Mouse (Mus musculus): ENCODE data around the gene Scn4b.

Gene Scn4b

GRCm38 (mm10) chr9:45138191-45139032 lies at the start of gene Scn4b:
TSS of gene Scn4b (plus strand) at chr9:45138395.
- peak; percentile 43 for DNase-seq (ENCODE audit: low spot score)

- no peak for DNase-seq (ENCODE audit: low spot score)
These were observed 47.4 kb upstream of the Scn4b start for GRCm38 (mm10) chr9:45090811-45091210.

GRCm38 (mm10) chr9:45092641-45093040 lies 45.6 kb upstream of the Scn4b start:
- DNase-seq (ENCODE audit: low spot score) = no peak

GRCm38 (mm10) chr9:45095149-45095937 lies 42.9 kb upstream of the Scn4b start:
- no peak for DNase-seq (ENCODE audit: low spot score)

- DNase-seq (ENCODE audit: low spot score) = no peak
These were observed 40.3 kb upstream of the Scn4b start for GRCm38 (mm10) chr9:45097877-45098276.

- no peak for DNase-seq (ENCODE audit: low spot score)
These were observed 39.8 kb upstream of the Scn4b start for GRCm38 (mm10) chr9:45098426-45098825.

GRCm38 (mm10) chr9:45102528-45102927 lies 35.7 kb upstream of the Scn4b start:
- DNase-seq (ENCODE audit: low spot score) = no peak

- DNase-seq (ENCODE audit: low spot score) = no peak
These were observed 34.8 kb upstream of the Scn4b start for GRCm38 (mm10) chr9:45103211-45103979.

- DNase-seq (ENCODE audit: low spot score) = no peak
These were observed 32.4 kb upstream of the Scn4b start for GRCm38 (mm10) chr9:45105596-45106374.

- peak; percentile 25 for DNase-seq (ENCODE audit: low spot score)
These were observed 22.5 kb upstream of the Scn4b start for GRCm38 (mm10) chr9:45115706-45116105.

GRCm38 (mm10) chr9:45116819-45117218 lies 21.4 kb upstream of the Scn4b start:
- DNase-seq (ENCODE audit: low spot score) = no peak

GRCm38 (mm10) chr9:45117741-45118431 lies 20.3 kb upstream of the Scn4b start, which contains the start of gene Scn2b:
TSS of gene Scn2b (plus strand) at chr9:45117782.
- DNase-seq (ENCODE audit: low spot score) = no peak

- DNase-seq (ENCODE audit: low spot score) = no peak
These were observed 19.6 kb upstream of the Scn4b start for GRCm38 (mm10) chr9:45118552-45118951.

GRCm38 (mm10) chr9:45119316-45119953 lies 18.8 kb upstream of the Scn4b start:
- no peak for DNase-seq (ENCODE audit: low spot score)

GRCm38 (mm10) chr9:45119954-45120530 lies 18.2 kb upstream of the Scn4b start:
- DNase-seq (ENCODE audit: low spot score) = no peak

- no peak for DNase-seq (ENCODE audit: low spot score)
These were observed 17.6 kb upstream of the Scn4b start for GRCm38 (mm10) chr9:45120567-45120966.

- DNase-seq (ENCODE audit: low spot score) = no peak
These were observed 17.2 kb upstream of the Scn4b start for GRCm38 (mm10) chr9:45121001-45121400.

GRCm38 (mm10) chr9:45121769-45122168 lies 16.4 kb upstream of the Scn4b start:
- peak; percentile 77 for DNase-seq (ENCODE audit: low spot score)

- peak; percentile 45 for DNase-seq (ENCODE audit: low spot score)
These were observed 15.9 kb upstream of the Scn4b start for GRCm38 (mm10) chr9:45122209-45122761.

GRCm38 (mm10) chr9:45125211-45125610 lies 13.0 kb upstream of the Scn4b start:
- no peak for DNase-seq (ENCODE audit: low spot score)

Data from urinary bladder, postnatal 14 days (tissue).